Mouse (Mus musculus) kidney, embryonic 15.5 days (tissue): ENCODE results near the gene Gm47283. TPM values are rescaled to one million over a fixed set of nuclear protein-coding genes. Genes with fewer than 3 reads are reported as not detected.
"Not testable (repeated sequence)": the region's sequence is repeated elsewhere in the genome, so short reads cannot be mapped to it uniquely, and the experiment has no call there.

Experiments used
- ATAC-seq: fragments of 200-750 bp; cut with Nextera tagmentation; replicated peaks from 2 replicates; pipeline ENCODE4 v1.8.0; 2017; ENCODE audit warnings: moderate TSS enrichment; ENCODE audit not compliant: low FRiP score
- H3K27ac ChIP-seq: fragments of 300-500 bp; sonication (generic); 2 replicates; pipeline ENCODE4 v1.5.1; 2015; ENCODE audit warnings: mild to moderate bottlenecking, inconsistent platforms
- H3K27me3 ChIP-seq: fragments of 300-500 bp; sonication (generic); 2 replicates; pipeline ENCODE4 v1.6.1; 2015; ENCODE audit warnings: inconsistent platforms
- H3K36me3 ChIP-seq: fragments of 300-500 bp; sonication (generic); 2 replicates; pipeline ENCODE4 v1.6.1; 2015; ENCODE audit warnings: inconsistent platforms
- H3K4me1 ChIP-seq: fragments of 300-500 bp; sonication (generic); 2 replicates; pipeline ENCODE4 v1.6.1; 2015; ENCODE audit warnings: inconsistent platforms
- H3K4me2 ChIP-seq: fragments of 300-500 bp; sonication (generic); 2 replicates; pipeline ENCODE4 v1.6.1; 2015; ENCODE audit warnings: moderate library complexity, mild to moderate bottlenecking, inconsistent platforms
- H3K4me3 ChIP-seq: fragments of 300-500 bp; sonication (generic); replicated peaks from 2 replicates; pipeline ENCODE4 v1.5.1; 2015; ENCODE audit warnings: mild to moderate bottlenecking, inconsistent platforms
- H3K9ac ChIP-seq: fragments of 300-500 bp; sonication (generic); 2 replicates; pipeline ENCODE4 v1.6.1; 2015; ENCODE audit warnings: mild to moderate bottlenecking, inconsistent platforms
- H3K9me3 ChIP-seq: fragments of 300-500 bp; sonication (generic); replicated peaks from 2 replicates; pipeline ENCODE4 v1.6.1; 2016; ENCODE audit warnings: inconsistent platforms
- WGBS: fragments of 180-500 bp; shearing (Covaris S2); methylation state at CpG from one replicate; pipeline ENCODE4 v1.1.7; 2015; ENCODE audit warnings: mixed read lengths; 5-methylcytosine and 5-hydroxymethylcytosine counted together
- polyA plus RNA-seq: library from polyadenylated mRNA; unstranded; fragments of >200 nt; fragmentation: Nextera tagmentation; extraction: Ambion mirVana; gene quantifications from 2 replicates; pipeline ENCODE4 v1.2.1, GENCODE M21; 2015

Gene Gm47283
- polyA plus RNA-seq = not detected in 2 replicates

- H3K9me3 ChIP-seq, H3K27ac ChIP-seq, H3K27me3 ChIP-seq, H3K4me3 ChIP-seq, H3K4me1 ChIP-seq, H3K4me2 ChIP-seq, ATAC-seq, H3K36me3 ChIP-seq, H3K9ac ChIP-seq: not testable (repeated sequence)
- WGBS = no CpG with 5 or more reads among the region's 48 CpGs
Observed at GRCm38 (mm10) chrY:90784438-90784837, at the start of gene Gm47283. Gene Gm47283 (plus strand): TSS chrY:90784738.

DNA sequence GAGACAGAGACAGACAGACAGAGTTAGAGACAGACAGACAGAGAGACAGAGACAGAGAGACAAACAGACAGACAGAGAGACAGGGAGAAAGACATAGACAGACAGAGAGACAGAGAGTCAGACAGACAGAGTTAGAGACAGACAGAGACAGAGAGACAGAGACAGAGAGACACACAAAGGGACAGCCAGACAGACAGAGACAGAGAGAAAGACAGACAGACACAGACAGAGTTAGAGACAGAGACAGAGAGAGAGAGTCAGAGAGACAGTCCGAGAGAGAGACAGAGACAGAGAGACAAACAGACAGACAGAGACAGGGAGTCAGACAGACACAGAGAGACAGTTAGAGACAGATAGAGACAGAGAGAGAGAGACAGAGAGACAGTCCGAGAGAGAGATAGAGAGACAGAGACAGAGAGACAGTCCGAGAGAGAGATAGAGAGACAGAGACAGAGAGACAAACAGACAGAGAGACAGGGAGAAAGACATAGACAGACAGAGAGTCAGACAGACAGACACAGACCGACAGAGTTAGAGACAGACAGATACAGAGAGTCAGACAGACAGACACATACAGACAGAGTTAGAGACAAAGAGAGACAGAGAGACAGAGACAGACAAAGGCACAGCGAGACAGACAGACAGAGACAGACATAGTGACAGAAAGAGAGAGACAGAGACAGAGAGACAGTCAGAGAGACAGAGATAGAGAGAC lies 49.2 kb upstream of the Gm47283 start:
- H3K9ac ChIP-seq, H3K4me3 ChIP-seq, H3K4me2 ChIP-seq, H3K27ac ChIP-seq, H3K27me3 ChIP-seq, H3K4me1 ChIP-seq, ATAC-seq: not testable (repeated sequence)
- Histone ChIP-seq H3K9me3 (peaks cover 16% of the 10 kb centered on the region), H3K36me3 (peaks cover 19% of the 10 kb centered on the region)
- 74% methylated on average over 5 of the region's 5 CpGs for WGBS

GRCm38 (mm10) chrY:90736217-90737000 lies 48.1 kb upstream of the Gm47283 start:
- not testable (repeated sequence) for H3K27me3 ChIP-seq, H3K4me3 ChIP-seq, H3K9ac ChIP-seq, H3K27ac ChIP-seq, H3K4me2 ChIP-seq, ATAC-seq, H3K4me1 ChIP-seq
- H3K9me3 ChIP-seq = peaks cover 22% of the 10 kb centered on the region
- WGBS = 84% methylated on average over 6 of the region's 9 CpGs
- peaks cover 27% of the 10 kb centered on the region for H3K36me3 ChIP-seq

- H3K9ac ChIP-seq = no peak overlapping the region
- H3K36me3 ChIP-seq = peaks cover 41% of the 10 kb centered on the region
- H3K4me3 ChIP-seq = no peak overlapping the region
- H3K27ac ChIP-seq = no peak overlapping the region
- H3K27me3 ChIP-seq = no peaks in the 10 kb centered on the region
- H3K4me2 ChIP-seq = no peak overlapping the region
- peaks cover 36% of the 10 kb centered on the region for H3K9me3 ChIP-seq
- no peaks in the 10 kb centered on the region for H3K4me1 ChIP-seq
- ATAC-seq = no peak
- 61% methylated on average over 4 of the region's 7 CpGs for WGBS
Observed at GRCm38 (mm10) chrY:90737606-90738430, 46.7 kb upstream of the Gm47283 start.

- Histone ChIP-seq H3K27me3 (no peaks in the 10 kb centered on the region), H3K36me3 (peaks cover 42% of the 10 kb centered on the region), H3K4me1 (no peaks in the 10 kb centered on the region), H3K9ac (no peak overlapping the region), H3K9me3 (peaks cover 38% of the 10 kb centered on the region), H3K4me2 (no peak overlapping the region), H3K27ac (no peak overlapping the region), H3K4me3 (no peak overlapping the region)
- no peak for ATAC-seq
- 93% methylated on average over 1 of the region's 1 CpGs for WGBS
Observed at GRCm38 (mm10) chrY:90738431-90738680, 46.2 kb upstream of the Gm47283 start.

DNA sequence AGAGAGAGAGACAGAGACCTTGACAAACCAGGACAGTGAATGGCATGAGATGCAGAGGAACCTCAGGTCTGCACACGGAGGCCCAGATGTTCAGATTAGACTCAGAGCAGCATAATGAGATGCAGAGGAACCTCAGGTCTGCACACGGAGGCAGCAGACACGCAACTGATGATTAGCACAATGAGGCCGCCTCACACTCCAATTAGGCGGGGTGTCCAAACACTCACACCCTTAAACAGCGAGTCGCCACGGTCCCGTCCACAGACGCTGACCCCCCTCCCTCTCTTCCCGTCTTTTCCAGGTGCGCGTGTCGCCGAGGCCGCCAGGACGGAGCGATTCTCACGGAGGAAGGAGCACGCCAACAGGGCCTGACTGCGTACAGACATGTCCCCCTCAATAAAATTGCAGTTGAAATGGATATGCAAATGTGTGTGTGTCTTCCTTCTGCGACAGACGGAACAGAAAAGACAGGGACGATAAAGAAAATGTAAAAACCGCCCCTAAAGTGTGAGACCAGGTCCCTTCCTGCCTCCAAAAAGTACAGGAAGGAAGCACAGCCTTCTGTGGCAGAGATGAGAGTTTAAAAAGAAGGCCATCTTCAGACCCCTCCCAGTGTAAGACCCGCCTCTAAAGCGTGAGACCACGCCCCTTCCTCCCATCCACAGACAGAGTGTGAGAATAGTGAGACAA lies 45.6 kb upstream of the Gm47283 start:
- H3K4me2 ChIP-seq, H3K4me3 ChIP-seq, H3K27ac ChIP-seq, H3K9ac ChIP-seq, H3K27me3 ChIP-seq, H3K4me1 ChIP-seq: not testable (repeated sequence)
- 73% methylated on average over 28 of the region's 28 CpGs for WGBS
- Histone ChIP-seq H3K36me3 (peaks cover 42% of the 10 kb centered on the region), H3K9me3 (peaks cover 38% of the 10 kb centered on the region)
- peak; percentile 23 for ATAC-seq

DNA sequence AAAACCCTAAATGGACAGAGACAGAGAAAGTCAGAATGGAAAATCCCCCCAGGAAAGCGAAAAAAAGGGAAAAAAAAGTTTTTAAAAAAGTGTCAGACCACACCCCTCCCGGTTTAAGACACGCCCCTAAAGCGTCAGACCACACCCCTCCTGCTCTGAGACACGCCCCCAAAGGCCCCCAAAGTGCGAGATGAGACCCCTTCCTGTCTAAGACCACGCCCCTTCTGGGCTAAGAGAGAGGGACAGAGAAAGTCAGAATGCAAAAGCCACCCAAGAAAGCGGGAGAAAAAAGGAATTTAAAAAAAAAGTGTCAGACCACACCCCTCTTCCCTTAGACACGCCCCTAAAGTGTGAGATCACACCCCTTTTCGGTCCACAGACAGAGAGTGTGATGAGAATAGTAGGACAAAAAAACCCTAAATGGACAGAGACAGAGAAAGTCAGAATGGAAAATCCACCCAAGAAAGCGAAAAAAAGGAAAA lies 45.0 kb upstream of the Gm47283 start:
- H3K27me3 ChIP-seq, H3K4me3 ChIP-seq, H3K9ac ChIP-seq, ATAC-seq, H3K4me2 ChIP-seq, H3K4me1 ChIP-seq, H3K27ac ChIP-seq: not testable (repeated sequence)
- H3K36me3 ChIP-seq = peaks cover 47% of the 10 kb centered on the region
- H3K9me3 ChIP-seq = peaks cover 43% of the 10 kb centered on the region
- 54% methylated on average over 11 of the region's 11 CpGs for whole genome bisulfite sequencing

DNA sequence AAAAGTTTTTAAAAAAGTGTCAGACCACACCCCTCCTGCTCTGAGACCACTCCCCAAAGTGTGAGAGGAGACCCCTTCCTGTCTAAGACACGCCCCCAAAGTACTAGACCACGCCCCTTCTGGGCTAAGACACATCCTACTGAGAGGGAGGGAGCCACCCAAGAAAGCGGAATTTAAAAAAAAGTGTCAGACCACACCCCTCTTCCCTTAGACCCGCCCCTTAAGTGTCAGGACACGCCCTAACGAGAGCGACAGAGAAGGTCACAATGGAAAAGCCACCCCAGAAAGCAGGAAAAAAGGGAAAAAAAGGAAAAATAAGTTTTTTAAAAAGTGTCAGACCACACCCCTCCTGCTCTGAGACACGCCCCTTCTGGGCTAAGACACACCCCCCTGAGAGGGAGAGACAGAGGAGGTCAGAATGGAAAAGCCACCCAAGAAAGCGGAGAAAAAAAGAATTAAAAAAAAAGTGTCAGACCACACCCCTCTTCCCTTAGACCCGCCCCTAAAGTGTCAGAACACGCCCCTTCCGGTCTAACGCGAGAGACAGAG lies 44.5 kb upstream of the Gm47283 start:
- Histone ChIP-seq H3K36me3 (peaks cover 50% of the 10 kb centered on the region), H3K9me3 (peaks cover 47% of the 10 kb centered on the region), H3K4me2 (no peak overlapping the region), H3K4me3 (no peak overlapping the region), H3K27ac (no peak overlapping the region), H3K9ac (no peak overlapping the region), H3K4me1 (no peaks in the 10 kb centered on the region), H3K27me3 (no peaks in the 10 kb centered on the region)
- ATAC-seq = no peak
- WGBS = 50% methylated on average over 14 of the region's 14 CpGs

GRCm38 (mm10) chrY:90741006-90741405 lies 43.5 kb upstream of the Gm47283 start:
- H3K27ac ChIP-seq, H3K4me1 ChIP-seq, H3K4me2 ChIP-seq, H3K9ac ChIP-seq, H3K4me3 ChIP-seq, H3K27me3 ChIP-seq: not testable (repeated sequence)
- Histone ChIP-seq H3K36me3 (peaks cover 57% of the 10 kb centered on the region), H3K9me3 (peaks cover 51% of the 10 kb centered on the region)
- WGBS = 78% methylated on average over 38 of the region's 38 CpGs
- ATAC-seq = peak; percentile 55

DNA sequence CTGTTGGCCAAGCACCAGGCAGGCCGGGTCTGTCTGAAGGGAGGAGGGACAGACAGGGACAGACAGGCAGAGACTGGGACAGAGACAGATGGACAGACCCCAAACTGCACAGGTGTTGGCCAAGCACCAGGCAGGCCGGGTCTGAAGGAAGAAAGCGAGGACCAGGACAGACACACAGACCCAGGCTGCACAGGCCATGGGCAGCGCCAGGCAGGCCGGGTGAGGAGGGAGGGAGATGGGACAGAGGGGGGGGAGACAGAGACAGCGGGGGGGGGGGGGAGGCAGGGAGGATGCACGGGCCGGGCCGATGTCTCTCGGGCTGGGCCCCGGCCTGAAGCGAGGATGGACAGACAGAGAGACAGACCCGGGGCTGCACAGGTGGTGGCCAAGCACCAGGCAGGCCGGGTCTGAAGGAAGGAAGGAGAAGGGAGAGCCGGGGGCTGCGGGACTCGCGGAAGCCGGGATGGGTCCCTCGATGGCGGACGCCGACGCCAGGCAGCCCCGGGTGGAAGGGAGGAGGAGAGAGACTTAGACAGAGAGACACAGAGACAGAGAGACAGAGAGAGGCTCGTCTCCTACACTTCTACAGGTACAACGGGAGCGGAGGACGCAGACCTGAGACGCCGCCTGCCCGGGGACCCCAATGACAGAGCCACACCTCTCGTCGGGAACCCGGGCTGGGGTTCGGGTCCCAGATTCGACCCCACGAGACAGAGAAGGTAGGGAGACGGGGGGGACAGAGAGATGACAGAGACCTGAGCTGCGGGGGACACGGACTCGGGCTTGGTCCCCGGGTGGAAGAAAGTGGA lies 42.9 kb upstream of the Gm47283 start:
- ATAC-seq = peak; percentile 55
- H3K27me3 ChIP-seq, H3K4me1 ChIP-seq, H3K4me2 ChIP-seq, H3K4me3 ChIP-seq, H3K9ac ChIP-seq, H3K27ac ChIP-seq: not testable (repeated sequence)
- 84% methylated on average over 42 of the region's 43 CpGs for WGBS
- Histone ChIP-seq H3K9me3 (peaks cover 51% of the 10 kb centered on the region), H3K36me3 (peaks cover 57% of the 10 kb centered on the region)
